Mouse (Mus musculus) small intestine, adult 2 months (tissue): ENCODE results near the gene H2-D1.

Experiments used
- CTCF ChIP-seq: fragments of 200-500 bp; IDR thresholded peaks from 2 replicates; pipeline ENCODE4 v1.5.1; 2012; ENCODE audit warnings: low read depth, mild to moderate bottlenecking, control low read depth, inconsistent platforms, low read length, moderate library complexity, mixed read lengths; ENCODE audit not compliant: insufficient replicate concordance, insufficient read length; ENCODE audit errors: extremely low read depth
- POLR2A ChIP-seq: fragments of 200-500 bp; IDR thresholded peaks from 2 replicates; pipeline ENCODE4 v1.6.1; 2012; ENCODE audit warnings: low read depth, mild to moderate bottlenecking, control low read depth, inconsistent platforms, low read length, moderate library complexity

- TF ChIP-seq POLR2A (no peak), CTCF (no peak)
Measured at GRCm38 (mm10) chr17:35239700-35240099, 22.8 kb upstream of the H2-D1 start.
